Mouse (Mus musculus) lung, postnatal 14 days (tissue): ENCODE data around the gene Map3k9.
A peak's percentile ranks its signal among the peaks of the same experiment; 100 is the strongest.

Source experiments
- DNase-seq: peaks from one replicate; pipeline ENCODE4 v3.0.0; 2021

The Map3k9 gene

GRCm38 (mm10) chr12:81781105-81781909 is at the start of gene Map3k9:
Gene Map3k9 (minus strand): TSS chr12:81781175.
- DNase-seq, result peak; percentile 92

GRCm38 (mm10) chr12:81828355-81828754 is 47.4 kb upstream of the Map3k9 start:
- no peak for DNase-seq

- no peak for DNase-seq
Observed at GRCm38 (mm10) chr12:81822778-81823480, 42.0 kb upstream of the Map3k9 start.

- no peak for DNase-seq
Observed at GRCm38 (mm10) chr12:81822176-81822575, 41.2 kb upstream of the Map3k9 start.

- DNase-seq, result no peak
Observed at GRCm38 (mm10) chr12:81820700-81821099, 39.7 kb upstream of the Map3k9 start.

- DNase-seq, result no peak
Observed at GRCm38 (mm10) chr12:81817126-81817505, 36.1 kb upstream of the Map3k9 start.

- peak; percentile 16 for DNase-seq
Observed at GRCm38 (mm10) chr12:81816330-81817125, 35.6 kb upstream of the Map3k9 start.

- no peak for DNase-seq
Observed at GRCm38 (mm10) chr12:81814742-81815141, 33.8 kb upstream of the Map3k9 start.

- DNase-seq, result no peak
Observed at GRCm38 (mm10) chr12:81810417-81810816, 29.4 kb upstream of the Map3k9 start.

- no peak for DNase-seq
Observed at GRCm38 (mm10) chr12:81808596-81808995, 27.6 kb upstream of the Map3k9 start.

GRCm38 (mm10) chr12:81807953-81808352 is 27.0 kb upstream of the Map3k9 start:
- peak; percentile 56 for DNase-seq

- DNase-seq, result no peak
Observed at GRCm38 (mm10) chr12:81807529-81807837, 26.5 kb upstream of the Map3k9 start.

- DNase-seq, result peak; percentile 78
Observed at GRCm38 (mm10) chr12:81806759-81807528, 26.0 kb upstream of the Map3k9 start.

- no peak for DNase-seq
Observed at GRCm38 (mm10) chr12:81806114-81806513, 25.1 kb upstream of the Map3k9 start.

- DNase-seq, result no peak
Observed at GRCm38 (mm10) chr12:81803803-81804202, 22.8 kb upstream of the Map3k9 start.

GRCm38 (mm10) chr12:81803016-81803415 is 22.0 kb upstream of the Map3k9 start:
- no peak for DNase-seq

- no peak for DNase-seq
Observed at GRCm38 (mm10) chr12:81801134-81801533, 20.2 kb upstream of the Map3k9 start.

GRCm38 (mm10) chr12:81796541-81796940 is 15.6 kb upstream of the Map3k9 start:
- DNase-seq, result peak; percentile 92

GRCm38 (mm10) chr12:81792511-81793218 is 11.7 kb upstream of the Map3k9 start:
- DNase-seq, result no peak

- no peak for DNase-seq
Observed at GRCm38 (mm10) chr12:81789499-81789898, 8.5 kb upstream of the Map3k9 start.

GRCm38 (mm10) chr12:81788672-81789084 is 7.7 kb upstream of the Map3k9 start:
- peak; percentile 94 for DNase-seq

GRCm38 (mm10) chr12:81787262-81787661 is 6.3 kb upstream of the Map3k9 start:
- DNase-seq, result no peak
